7 mouse cellular contexts compared by ENCODE assay signal in genomic region chr6:57743333-57743732, GRCm38 (mm10). TPM values are rescaled to one million over a fixed set of nuclear protein-coding genes. Genes with fewer than 3 reads are reported as not detected.
DNase-seq lines count a peak whose midpoint lies in the region; ATAC-seq and TF ChIP-seq lines count a peak whose summit lies in the region.

No protein-coding gene starts in this region.

- H3K9ac ChIP-seq in intestine, postnatal 0 days (ENCODE audit: low read depth, low read length): no peak overlapping the region
- no peak overlapping the region for H3K9ac ChIP-seq in forebrain, embryonic 11.5 days (ENCODE audit: low read length)

- H3K9me3 ChIP-seq in intestine, postnatal 0 days (ENCODE audit: control insufficient read depth): 0 out of 2 replicates have a peak, but pooled peaks cover 2% of the 10 kb centered on the region
- no peaks in the 10 kb centered on the region for H3K9me3 ChIP-seq in forebrain, embryonic 11.5 days (ENCODE audit: control insufficient read depth, low read length)

- H3K4me3 ChIP-seq in layer of hippocampus, adult 2 months: no peak overlapping the region
- no peak overlapping the region for H3K4me3 ChIP-seq in intestine, postnatal 0 days (ENCODE audit: low read depth, low read length)
- H3K4me3 ChIP-seq in forebrain, embryonic 11.5 days (ENCODE audit: low read depth, low read length): no peak overlapping the region

- DNase-seq in layer of hippocampus, adult 2 months (ENCODE audit: low spot score in 2 of 2): no peak
- DNase-seq in layer of hippocampus, adult 9-11 months: no peak
- DNase-seq in R1 (ENCODE audit: low read depth, low spot score): peak; percentile 5
- DNase-seq in embryo, embryonic 10.5 days (ENCODE audit: low spot score): no peak
- no peak for DNase-seq in forebrain, embryonic 11.5 days (ENCODE audit: low spot score)

- H3K27me3 ChIP-seq in intestine, postnatal 0 days (replicated peaks; ENCODE audit: control insufficient read depth, insufficient read depth, low read length): no peaks in the 10 kb centered on the region
- H3K27me3 ChIP-seq in forebrain, embryonic 11.5 days (ENCODE audit: control insufficient read depth, insufficient read depth, low read length): no peaks in the 10 kb centered on the region

- no peak overlapping the region for H3K4me2 ChIP-seq in intestine, postnatal 0 days (replicated peaks; ENCODE audit: low read depth)
- H3K4me2 ChIP-seq in forebrain, embryonic 11.5 days (ENCODE audit: low read depth, low read length, severe bottlenecking): no peak overlapping the region

- peak; percentile 70 for TF ChIP-seq CTCF in layer of hippocampus, adult 2 months (conservative IDR thresholded peaks at IDR 0.05)
- peak; percentile 74 for TF ChIP-seq CTCF in intestine, postnatal 0 days (IDR thresholded peaks at IDR 0.05; ENCODE audit: low read depth)

- 86% methylated on average over 2 of the region's 2 CpGs for whole genome bisulfite sequencing in intestine, postnatal 0 days
- WGBS in forebrain, embryonic 11.5 days: 73% methylated on average over 2 of the region's 2 CpGs

- H3K4me1 ChIP-seq in intestine, postnatal 0 days (replicated peaks; ENCODE audit: control insufficient read depth, insufficient read depth, low read length): no peaks in the 10 kb centered on the region
- no peaks in the 10 kb centered on the region for H3K4me1 ChIP-seq in forebrain, embryonic 11.5 days (replicated peaks; ENCODE audit: control insufficient read depth, insufficient read depth, low read length)

- no peak overlapping the region for H3K27ac ChIP-seq in layer of hippocampus, adult 2 months
- no peak overlapping the region for H3K27ac ChIP-seq in intestine, postnatal 0 days (ENCODE audit: low read depth, low read length)
- no peak overlapping the region for H3K27ac ChIP-seq in forebrain, embryonic 11.5 days (ENCODE audit: low read depth, low read length)

- H3K36me3 ChIP-seq in intestine, postnatal 0 days (ENCODE audit: control insufficient read depth, insufficient read depth): no peaks in the 10 kb centered on the region
- H3K36me3 ChIP-seq in forebrain, embryonic 11.5 days (ENCODE audit: control insufficient read depth, insufficient read depth, low read length): no peaks in the 10 kb centered on the region

- ATAC-seq in intestine, postnatal 0 days: no peak
- peak; percentile 87 for ATAC-seq in neutrophil, adult 5-6 weeks (ENCODE audit: extremely low read depth, insufficient number of reproducible peaks, low FRiP score, poor library complexity, severe bottlenecking)
- no peak for ATAC-seq in forebrain, embryonic 11.5 days (replicated peaks; ENCODE audit: low FRiP score)

RNA-seq across cellular contexts. Expression of gene Lancl2, which starts 41.0 kb away (rescaled TPM):
- 10 to 100 TPM; 78.7 to 85.7 TPM for total RNA-seq in layer of hippocampus, adult 2 months (2021)
- 7.0 and 7.4 TPM in 2 replicates for polyA plus RNA-seq in intestine, postnatal 0 days (2015; fragmentation: Nextera tagmentation; extraction: Ambion mirVana)
- total RNA-seq in neutrophil, adult 5-6 weeks (2017): 8.3 and 11.7 TPM in 2 replicates
- polyA plus RNA-seq in forebrain, embryonic 11.5 days (2014; fragmentation: Nextera tagmentation; extraction: Ambion mirVana): 54.0 and 55.7 TPM in 2 replicates

RNA-seq across cellular contexts. Expression of gene Pyurf, which starts 51.5 kb away (rescaled TPM):
- 1 to 10 TPM; 8.3 to 9.5 TPM for total RNA-seq in layer of hippocampus, adult 2 months (2021)
- 13.1 and 13.5 TPM in 2 replicates for polyA plus RNA-seq in intestine, postnatal 0 days (2015; fragmentation: Nextera tagmentation; extraction: Ambion mirVana)
- 9.8 and 10.2 TPM in 2 replicates for total RNA-seq in neutrophil, adult 5-6 weeks (2017)
- 15.8 and 16.1 TPM in 2 replicates for polyA plus RNA-seq in forebrain, embryonic 11.5 days (2014; fragmentation: Nextera tagmentation; extraction: Ambion mirVana)
